ENCODE assay signal across 15 mouse cellular contexts in genomic region chr9:21136401-21136800, GRCm38 (mm10). TPM values are rescaled to one million over a fixed set of nuclear protein-coding genes. Genes with fewer than 3 reads are reported as not detected.
A peak's percentile ranks its signal among the peaks of the same experiment; 100 is the strongest.
DNase-seq lines count a peak whose midpoint lies in the region; ATAC-seq and TF ChIP-seq lines count a peak whose summit lies in the region.
"Had no signal": no experiment of that assay in that cellular context is flagged by ENCODE, and none has a peak within 500 bp of the region (broad histone marks: within the 10 kb centered on the region; RNA-seq: fewer than 3 reads in every experiment).

No protein-coding gene starts in this region.

- peaks cover 22% of the 10 kb centered on the region; the same call in 1 of the 2 replicates for H3K36me3 ChIP-seq in intestine, embryonic 16.5 days (ENCODE audit: control insufficient read depth, insufficient read depth, low read length)

- H3K4me2 ChIP-seq in intestine, embryonic 16.5 days (ENCODE audit: low read depth, low read length): no peak overlapping the region
- H3K4me2 ChIP-seq: embryonic facial prominence, embryonic 13.5 days; forebrain, embryonic 15.5 days had no signal

- 83% methylated on average over 6 of the region's 6 CpGs for WGBS in intestine, embryonic 16.5 days

- DNase-seq in layer of hippocampus, adult 2 months (ENCODE audit: low spot score in 2 of 2): no peak
- DNase-seq in layer of hippocampus, postnatal 36 days: no peak
- DNase-seq in thymus, postnatal 14 days: peak; percentile 33
- DNase-seq in thymus, postnatal 4 days: no peak
- peak; percentile 38 for DNase-seq in thymus, postnatal 25 days
- no peak for DNase-seq in layer of hippocampus, postnatal 14 days (ENCODE audit: low spot score in 2 of 2)
- DNase-seq: cerebellum, postnatal 14 days; gastrocnemius, postnatal 14 days had no signal

- no peak for TF ChIP-seq CTCF in layer of hippocampus, adult 2 months (conservative IDR thresholded peaks at IDR 0.05)

- H3K27me3 ChIP-seq in intestine, embryonic 16.5 days (replicated peaks; ENCODE audit: control insufficient read depth, insufficient read depth, low read length): no peaks in the 10 kb centered on the region
- H3K27me3 ChIP-seq: embryonic facial prominence, embryonic 13.5 days; forebrain, embryonic 15.5 days had no signal

- no peak overlapping the region for H3K9ac ChIP-seq in intestine, embryonic 16.5 days (ENCODE audit: low read depth, low read length)
- H3K9ac ChIP-seq: embryonic facial prominence, embryonic 13.5 days; forebrain, embryonic 15.5 days; liver, embryonic 14.5 days had no signal

- H3K27ac ChIP-seq in layer of hippocampus, adult 2 months: peak overlapping the region; percentile 39; the same call in 1 of the 2 replicates
- H3K27ac ChIP-seq in intestine, embryonic 16.5 days (ENCODE audit: low read length): no peak overlapping the region
- H3K27ac ChIP-seq: embryonic facial prominence, embryonic 13.5 days; forebrain, embryonic 15.5 days; hindbrain, postnatal 0 days; liver, embryonic 14.5 days had no signal

- no peaks in the 10 kb centered on the region for H3K9me3 ChIP-seq in intestine, embryonic 16.5 days (ENCODE audit: control insufficient read depth, low read length)
- H3K9me3 ChIP-seq: embryonic facial prominence, embryonic 13.5 days; forebrain, embryonic 15.5 days; G1E had no signal

- 0 out of 2 replicates have a peak, but pooled peaks have one; percentile 9 for ATAC-seq in granulocyte monocyte progenitor cell, adult 5-6 weeks (replicated peaks; ENCODE audit: poor library complexity, severe bottlenecking)
- ATAC-seq in intestine, embryonic 16.5 days: no peak

- no peak overlapping the region for H3K4me3 ChIP-seq in layer of hippocampus, adult 2 months
- H3K4me3 ChIP-seq in intestine, embryonic 16.5 days (ENCODE audit: low read length): no peak overlapping the region
- H3K4me3 ChIP-seq: embryonic facial prominence, embryonic 13.5 days; forebrain, embryonic 15.5 days had no signal

- no peaks in the 10 kb centered on the region; the same call in 1 of the 2 replicates for H3K4me1 ChIP-seq in intestine, embryonic 16.5 days (ENCODE audit: control insufficient read depth, insufficient read depth, low read length)
- H3K4me1 ChIP-seq: embryonic facial prominence, embryonic 13.5 days; forebrain, embryonic 15.5 days had no signal

RNA-seq across cellular contexts. Expression of gene Tyk2, which starts 5.4 kb away (rescaled TPM):
- total RNA-seq in layer of hippocampus, adult 2 months (2021): 10 to 100 TPM; 16.8 to 21.5 TPM
- total RNA-seq in layer of hippocampus, postnatal 36 days (2021): 10 to 100 TPM; 14.6 to 18.0 TPM
- total RNA-seq in granulocyte monocyte progenitor cell, adult 5-6 weeks (2014; fragmentation: Nextera tagmentation): 27.1 and 28.6 TPM in 2 replicates
- 19.0 and 19.8 TPM in 2 replicates for total RNA-seq in granulocyte monocyte progenitor cell, adult 5-6 weeks (2017)
- 10 to 100 TPM; 14.2 to 14.3 TPM for total RNA-seq in layer of hippocampus, postnatal 14 days (2021)
- 17.0 and 18.1 TPM in 2 replicates for polyA plus RNA-seq in intestine, embryonic 16.5 days (2015; fragmentation: Nextera tagmentation; extraction: Ambion mirVana)

RNA-seq across cellular contexts. Expression of gene Cdc37, which starts 13.4 kb away (rescaled TPM):
- 100 to 1,000 TPM; 144 to 150 TPM for total RNA-seq in layer of hippocampus, adult 2 months (2021)
- 100 to 1,000 TPM; 142 to 150 TPM for total RNA-seq in layer of hippocampus, postnatal 36 days (2021)
- 120 and 157 TPM in 2 replicates for total RNA-seq in granulocyte monocyte progenitor cell, adult 5-6 weeks (2014; fragmentation: Nextera tagmentation)
- total RNA-seq in granulocyte monocyte progenitor cell, adult 5-6 weeks (2017): 285 and 306 TPM in 2 replicates
- total RNA-seq in layer of hippocampus, postnatal 14 days (2021): 100 to 1,000 TPM; 129 to 136 TPM
- polyA plus RNA-seq in intestine, embryonic 16.5 days (2015; fragmentation: Nextera tagmentation; extraction: Ambion mirVana): 247 and 261 TPM in 2 replicates

RNA-seq across cellular contexts. Expression of gene Pde4a, which starts 29.1 kb away (rescaled TPM):
- 10 to 100 TPM; 86.6 to 89.3 TPM for total RNA-seq in layer of hippocampus, adult 2 months (2021)
- total RNA-seq in layer of hippocampus, postnatal 36 days (2021): 10 to 100 TPM; 84.2 to 86.8 TPM
- total RNA-seq in granulocyte monocyte progenitor cell, adult 5-6 weeks (2014; fragmentation: Nextera tagmentation): 19.9 and 25.7 TPM in 2 replicates
- total RNA-seq in granulocyte monocyte progenitor cell, adult 5-6 weeks (2017): 3.8 and 4.1 TPM in 2 replicates
- total RNA-seq in layer of hippocampus, postnatal 14 days (2021): 10 to 100 TPM; 63.8 to 69.9 TPM
- polyA plus RNA-seq in intestine, embryonic 16.5 days (2015; fragmentation: Nextera tagmentation; extraction: Ambion mirVana): 6.2 and 7.8 TPM in 2 replicates

RNA-seq across cellular contexts. Expression of gene Raver1, which starts 44.6 kb away (rescaled TPM):
- 10 to 100 TPM; 34.5 to 36.5 TPM for total RNA-seq in layer of hippocampus, adult 2 months (2021)
- 10 to 100 TPM; 29.9 to 31.5 TPM for total RNA-seq in layer of hippocampus, postnatal 36 days (2021)
- 59.8 and 74.1 TPM in 2 replicates for total RNA-seq in granulocyte monocyte progenitor cell, adult 5-6 weeks (2014; fragmentation: Nextera tagmentation)
- 19.6 and 22.9 TPM in 2 replicates for total RNA-seq in granulocyte monocyte progenitor cell, adult 5-6 weeks (2017)
- total RNA-seq in layer of hippocampus, postnatal 14 days (2021): 10 to 100 TPM; 34.0 to 37.4 TPM
- 57.7 and 64.7 TPM in 2 replicates for polyA plus RNA-seq in intestine, embryonic 16.5 days (2015; fragmentation: Nextera tagmentation; extraction: Ambion mirVana)

RNA-seq across cellular contexts. Expression of gene Gm38431, which starts 44.6 kb away (rescaled TPM):
- total RNA-seq in layer of hippocampus, adult 2 months (2021): 1 to 10 TPM; 2.9 to 3.8 TPM
- total RNA-seq in layer of hippocampus, postnatal 36 days (2021): 1 to 10 TPM; 4.8 to 5.0 TPM
- 61.0 and 67.3 TPM in 2 replicates for total RNA-seq in granulocyte monocyte progenitor cell, adult 5-6 weeks (2014; fragmentation: Nextera tagmentation)
- 5.5 and 7.5 TPM in 2 replicates for total RNA-seq in granulocyte monocyte progenitor cell, adult 5-6 weeks (2017)
- total RNA-seq in layer of hippocampus, postnatal 14 days (2021): 1 to 10 TPM; 1.8 to 2.0 TPM
- 2.5 and 2.9 TPM in 2 replicates for polyA plus RNA-seq in intestine, embryonic 16.5 days (2015; fragmentation: Nextera tagmentation; extraction: Ambion mirVana)

Comparison
In these comparisons a context has a peak if more than half of its experiments do, and no peak if none do; other contexts are left out.
1. DNase-seq: peak in thymus, postnatal 14 days (single experiment) and thymus, postnatal 25 days (single experiment); none in layer of hippocampus, adult 2 months (0 of 2), layer of hippocampus, postnatal 36 days (0 of 2), thymus, postnatal 4 days (single experiment) and layer of hippocampus, postnatal 14 days (0 of 2).